Mouse (Mus musculus): Measurements from ENCODE around the gene Baz2b.

GRCm38 (mm10) chr2:60123061-60123874 lies 86.4 kb downstream of the Baz2b start:
- TF ChIP-seq POLR2A (IDR thresholded peaks at IDR 0.05; ENCODE audit: insufficient read depth, low read depth, low read length) (no peak), CTCF (IDR thresholded peaks at IDR 0.05; ENCODE audit: insufficient read depth, low read depth, low read length) (no peak)
